Mouse (Mus musculus) spleen, postnatal 14 days (tissue): ENCODE measurements around the gene Rgs13.
"Not testable (repeated sequence)": the region's sequence is repeated elsewhere in the genome, so short reads cannot be mapped to it uniquely, and the experiment has no call there.

Source experiments
- DNase-seq, 2 experiments: peaks; one replicate each; pipeline ENCODE4 v3.0.0; 2021 to 2022; ENCODE audit warnings: low spot score in 2 of 2

The Rgs13 gene

GRCm38 (mm10) chr1:144152184-144152525, 25.0 kb downstream of the Rgs13 start:
- DNase-seq = no peak

- DNase-seq = no peak
Measured at GRCm38 (mm10) chr1:144151401-144152183, 25.6 kb downstream of the Rgs13 start.

- DNase-seq = no peak
Measured at GRCm38 (mm10) chr1:144149997-144150396, 27.2 kb downstream of the Rgs13 start.

GRCm38 (mm10) chr1:144141398-144141797, 35.8 kb downstream of the Rgs13 start:
- not testable (repeated sequence) for DNase-seq

DNA sequence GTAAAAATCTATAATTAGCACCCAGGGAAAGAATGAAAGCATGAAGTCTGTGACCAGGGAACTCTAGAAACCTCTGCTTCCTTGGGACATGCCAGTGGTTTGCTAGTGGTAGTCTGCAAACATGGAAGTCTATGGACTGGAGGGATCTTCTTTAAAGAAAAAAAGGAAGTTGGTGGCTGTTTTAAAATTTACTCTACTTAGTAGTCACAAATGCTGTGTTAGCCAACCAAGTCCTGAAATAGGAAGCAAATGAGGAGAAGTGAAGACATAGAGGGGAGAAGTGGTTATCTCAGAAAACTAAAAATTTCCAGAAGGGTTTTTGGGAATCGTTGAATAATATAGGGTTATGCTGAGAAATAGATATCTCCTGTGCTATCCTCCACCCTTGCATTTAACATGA, 37.3 kb downstream of the Rgs13 start:
- no peak for DNase-seq

GRCm38 (mm10) chr1:144127965-144128364, 49.2 kb downstream of the Rgs13 start:
- no peak for DNase-seq

DNA sequence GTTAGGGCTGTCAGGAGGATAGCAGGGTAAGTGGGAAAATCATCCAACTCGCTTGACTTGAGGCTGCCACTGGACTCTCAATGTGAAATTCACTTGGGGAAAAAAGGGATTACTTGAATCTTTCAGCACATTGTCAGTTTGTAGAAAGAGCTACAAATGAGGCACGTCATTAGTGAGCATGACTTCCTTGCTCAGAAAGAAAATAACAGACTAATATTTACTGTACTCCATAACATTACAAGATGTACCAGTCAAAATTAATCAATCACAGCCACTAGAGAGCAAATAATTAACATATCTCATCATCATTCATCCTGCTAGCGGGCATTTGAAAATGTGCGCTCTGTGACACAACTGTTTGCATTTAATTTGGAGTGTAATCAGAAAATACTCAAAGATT, 57.1 kb downstream of the Rgs13 start:
- no peak for DNase-seq

GRCm38 (mm10) chr1:144119456-144119855, 57.7 kb downstream of the Rgs13 start:
- no peak for DNase-seq

DNA sequence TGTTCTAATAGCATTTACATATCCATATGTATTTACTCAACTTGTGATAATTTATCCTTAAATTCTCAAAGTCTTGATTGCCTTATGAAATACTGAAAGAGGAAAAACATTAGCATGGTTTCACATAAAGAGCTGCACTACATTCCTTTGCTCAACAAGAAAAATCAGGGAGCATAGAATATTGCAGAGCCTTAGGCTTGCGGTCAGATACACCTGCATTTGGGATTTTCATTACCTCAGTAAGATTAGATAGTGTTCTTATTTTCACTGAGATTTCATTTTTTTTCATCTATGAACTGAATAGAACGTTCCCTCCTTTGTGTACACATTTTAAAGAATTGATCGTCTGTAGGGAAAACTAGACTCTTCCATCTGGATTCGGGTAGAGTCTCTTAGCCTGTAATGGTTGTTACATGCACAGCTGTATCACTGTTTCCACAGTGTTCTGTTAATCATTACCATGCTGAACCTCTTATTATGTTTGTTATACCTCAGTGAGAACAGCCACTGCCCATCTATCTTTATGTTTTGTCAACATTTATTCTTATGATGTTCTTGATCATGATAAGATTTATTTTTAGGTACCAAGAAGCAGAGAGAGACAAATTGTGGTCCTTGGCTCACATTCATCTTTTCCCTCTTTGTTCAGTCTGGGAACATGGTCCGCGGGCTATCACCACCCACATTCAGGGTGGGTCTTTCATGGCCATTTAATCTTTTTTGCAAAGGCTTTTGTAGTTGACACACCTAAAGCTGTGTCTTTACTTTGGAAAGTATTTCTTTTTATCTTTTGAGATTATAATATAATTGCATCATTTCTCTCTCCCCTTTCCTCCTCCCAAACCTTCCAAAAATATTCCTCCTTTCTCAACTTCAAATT, 61.1 kb downstream of the Rgs13 start:
- no peak for DNase-seq

GRCm38 (mm10) chr1:144113438-144114074, 63.6 kb downstream of the Rgs13 start:
- DNase-seq = no peak

DNA sequence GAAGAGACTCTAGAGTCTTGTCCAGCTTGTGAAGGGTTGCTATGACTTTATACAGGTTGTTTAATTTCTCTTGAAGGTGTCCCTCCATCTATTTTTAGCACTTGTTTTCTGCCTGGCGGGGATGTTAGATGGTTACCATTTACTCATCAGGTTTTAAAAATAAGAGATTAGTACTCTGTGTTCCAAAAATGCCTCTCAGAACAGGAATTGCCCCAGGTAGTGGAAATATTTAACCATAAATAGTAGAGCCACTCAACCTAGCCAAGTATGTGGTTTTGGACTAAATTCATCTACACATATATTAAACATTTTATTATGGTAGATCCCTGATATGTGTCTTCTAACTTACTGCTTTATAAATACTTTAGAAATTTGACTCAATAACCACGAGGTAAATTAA, 64.2 kb downstream of the Rgs13 start:
- DNase-seq = no peak

- DNase-seq = no peak
Measured at GRCm38 (mm10) chr1:144098587-144099258, 78.4 kb downstream of the Rgs13 start.

DNA sequence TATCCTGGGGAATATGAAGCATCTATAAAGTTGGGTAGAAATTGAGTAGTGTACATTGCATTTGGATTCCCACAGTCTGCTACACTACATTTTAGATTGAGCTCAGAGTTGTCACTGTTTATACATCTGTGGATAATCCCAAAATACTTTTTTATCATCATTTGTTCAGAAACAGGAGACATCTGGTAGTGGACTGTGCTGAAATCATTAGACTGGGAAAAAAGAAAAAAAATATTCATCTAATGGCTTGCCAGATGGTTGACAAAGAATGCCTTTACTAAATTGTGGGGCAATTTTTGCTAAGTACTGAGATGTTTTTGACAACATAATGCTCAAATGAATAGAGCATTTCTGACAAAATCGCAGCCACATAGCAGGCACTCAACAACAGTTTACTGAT, 86.8 kb downstream of the Rgs13 start:
- DNase-seq = no peak
